Mouse (Mus musculus): ENCODE measurements around the gene Uggt1.

- TF ChIP-seq GATA1 (IDR thresholded peaks at IDR 0.05; ENCODE audit: low read length) = no peak
- TF ChIP-seq TAL1 (IDR thresholded peaks at IDR 0.05; ENCODE audit: low read length) = no peak
Measured at GRCm38 (mm10) chr1:36259281-36259680, 14.8 kb upstream of the Uggt1 start.
